In genomic region chr17:86494895-86495294, GRCm38 (mm10) we compare ENCODE assay signal across 20 mouse cellular contexts. TPM values are rescaled to one million over a fixed set of nuclear protein-coding genes. Genes with fewer than 3 reads are reported as not detected.
DNase-seq lines count a peak whose midpoint lies in the region; ATAC-seq and TF ChIP-seq lines count a peak whose summit lies in the region.
"Had no signal": no experiment of that assay in that cellular context is flagged by ENCODE, and none has a peak within 500 bp of the region (broad histone marks: within the 10 kb centered on the region; RNA-seq: fewer than 3 reads in every experiment).

No protein-coding gene starts in this region.

- DNase-seq in heart, adult 11 months: peak; percentile 95
- DNase-seq in heart, postnatal 25 days (ENCODE audit: low spot score): no peak
- DNase-seq in lung, postnatal 0 days (ENCODE audit: low spot score): no peak
- DNase-seq in lung, postnatal 14 days: no peak
- no peak for DNase-seq in liver, embryonic 11.5 days (ENCODE audit: low spot score)
- DNase-seq in splenic B cell, adult 2 months (ENCODE audit: low read depth, low spot score): peak; percentile 41
- DNase-seq in c-Kit-positive CD71-positive TER-119-positive erythroid progenitor cells, embryonic 14.5 days (ENCODE audit: low spot score): no peak
- DNase-seq in thymus, postnatal 14 days: no peak
- DNase-seq: adrenal gland, postnatal 25 days; cerebellum, adult 11-12 months; kidney, adult 18-20 months; right cerebral cortex, postnatal 25 days; thymus, postnatal 36 days had no signal

- ATAC-seq in lung, postnatal 0 days: no peak
- ATAC-seq in liver, embryonic 11.5 days (replicated peaks; ENCODE audit: low FRiP score): no peak; the same call in 1 of the 2 replicates
- ATAC-seq: forebrain, embryonic 14.5 days had no signal

- 38% methylated on average over 6 of the region's 6 CpGs for WGBS in lung, postnatal 0 days
- 33% methylated on average over 6 of the region's 6 CpGs for WGBS in liver, embryonic 11.5 days

- H3K27ac ChIP-seq in lung, postnatal 0 days (ENCODE audit: low read length): no peak overlapping the region
- peak overlapping the region; percentile 50; the same call in 1 of the 2 replicates for H3K27ac ChIP-seq in liver, embryonic 11.5 days (ENCODE audit: low read depth, low read length)
- H3K27ac ChIP-seq: embryonic facial prominence, embryonic 15.5 days; hindbrain, embryonic 13.5 days had no signal

- no peak overlapping the region for H3K4me3 ChIP-seq in lung, postnatal 0 days (ENCODE audit: low read depth, low read length)
- H3K4me3 ChIP-seq in liver, embryonic 11.5 days (ENCODE audit: low read depth, low read length): no peak overlapping the region
- H3K4me3 ChIP-seq: embryonic facial prominence, embryonic 15.5 days; hindbrain, embryonic 13.5 days; limb, embryonic 12.5 days had no signal

- no peak overlapping the region for H3K9ac ChIP-seq in lung, postnatal 0 days (replicated peaks; ENCODE audit: low read depth)
- no peak overlapping the region for H3K9ac ChIP-seq in liver, embryonic 11.5 days (ENCODE audit: low read depth, low read length)
- H3K9ac ChIP-seq: embryonic facial prominence, embryonic 15.5 days; hindbrain, embryonic 13.5 days; limb, embryonic 12.5 days had no signal

- 0 out of 2 replicates have a peak, but pooled peaks cover 4% of the 10 kb centered on the region for H3K4me1 ChIP-seq in lung, postnatal 0 days (ENCODE audit: insufficient read depth, low read depth, low read length)
- H3K4me1 ChIP-seq in liver, embryonic 11.5 days (replicated peaks; ENCODE audit: control insufficient read depth, insufficient read depth, low read length): peaks cover 18% of the 10 kb centered on the region

- no peak overlapping the region for H3K4me2 ChIP-seq in lung, postnatal 0 days (replicated peaks; ENCODE audit: low read depth, low read length)
- no peak overlapping the region for H3K4me2 ChIP-seq in liver, embryonic 11.5 days
- H3K4me2 ChIP-seq: embryonic facial prominence, embryonic 15.5 days; heart, embryonic 11.5 days; hindbrain, embryonic 13.5 days; limb, embryonic 12.5 days; midbrain, embryonic 11.5 days had no signal

- H3K9me3 ChIP-seq in lung, postnatal 0 days (ENCODE audit: low read length): no peaks in the 10 kb centered on the region
- no peaks in the 10 kb centered on the region for H3K9me3 ChIP-seq in liver, embryonic 11.5 days (ENCODE audit: control insufficient read depth, low read length)
- H3K9me3 ChIP-seq: embryonic facial prominence, embryonic 15.5 days; hindbrain, embryonic 13.5 days; limb, embryonic 12.5 days had no signal

- TF ChIP-seq EP300 in lung, postnatal 0 days (IDR thresholded peaks at IDR 0.05): no peak

- no peaks in the 10 kb centered on the region for H3K36me3 ChIP-seq in lung, postnatal 0 days (ENCODE audit: insufficient read depth, low read length)
- no peaks in the 10 kb centered on the region for H3K36me3 ChIP-seq in liver, embryonic 11.5 days (ENCODE audit: control insufficient read depth, insufficient read depth, low read length)
- peaks cover 13% of the 10 kb centered on the region for H3K36me3 ChIP-seq in splenic B cell, adult 2 months (ENCODE audit: control insufficient read depth, insufficient read depth, low read length, poor library complexity, severe bottlenecking)
- H3K36me3 ChIP-seq: embryonic facial prominence, embryonic 15.5 days had no signal

- intact Hi-C loops in heart, postnatal 25 days (cut with DNase I): loop anchor here (2.0 to 5.0 kb wide), 3 partner anchors 257 to 412 kb away; partner anchors contain the start of gene Epas1

- TF ChIP-seq CTCF in lung, postnatal 0 days (IDR thresholded peaks at IDR 0.05): peak; percentile 18; the same call in 1 of the 2 replicates

- no peaks in the 10 kb centered on the region for H3K27me3 ChIP-seq in lung, postnatal 0 days (replicated peaks; ENCODE audit: insufficient read depth, low read length)
- H3K27me3 ChIP-seq in liver, embryonic 11.5 days (replicated peaks; ENCODE audit: control insufficient read depth, insufficient read depth, low read length): no peaks in the 10 kb centered on the region
- no peaks in the 10 kb centered on the region for H3K27me3 ChIP-seq in splenic B cell, adult 2 months (ENCODE audit: control insufficient read depth, insufficient read depth, low read length, poor library complexity, severe bottlenecking)
- H3K27me3 ChIP-seq: embryonic facial prominence, embryonic 15.5 days; hindbrain, embryonic 13.5 days; limb, embryonic 12.5 days had no signal

RNA-seq across cellular contexts. Expression of gene Gm10309, which starts 10.1 kb away (rescaled TPM):
- total RNA-seq in heart, postnatal 25 days (2021): not detected
- 0.30 and 0.54 TPM in 2 replicates for polyA plus RNA-seq in lung, postnatal 0 days (2015; fragmentation: Nextera tagmentation; extraction: Ambion mirVana)
- polyA plus RNA-seq in liver, embryonic 11.5 days (2014; fragmentation: Nextera tagmentation; extraction: Ambion mirVana): 0.09 and 0.11 TPM in 2 replicates
- total RNA-seq: adrenal gland, postnatal 25 days; layer of hippocampus, postnatal 25 days had no signal
- polyA plus RNA-seq: forebrain, embryonic 14.5 days; midbrain, embryonic 11.5 days had no signal

Comparison
In these comparisons a context has a peak if more than half of its experiments do, and no peak if none do; other contexts are left out.
1. DNase-seq: peak in heart, adult 11 months (single experiment) and splenic B cell, adult 2 months (single experiment); none in heart, postnatal 25 days (single experiment), lung, postnatal 0 days (single experiment), lung, postnatal 14 days (single experiment), liver, embryonic 11.5 days (single experiment), c-Kit-positive CD71-positive TER-119-positive erythroid progenitor cells, embryonic 14.5 days (single experiment) and thymus, postnatal 14 days (single experiment).